Mouse (Mus musculus) cortical plate, adult 2 months (tissue): ENCODE data around the gene Ints14.

Source experiments
- CTCF ChIP-seq: fragments of 200-500 bp; IDR thresholded peaks from 2 replicates; pipeline ENCODE4 v1.5.1; 2011; ENCODE audit warnings: mild to moderate bottlenecking, control low read depth, low read length; ENCODE audit not compliant: insufficient read depth; ENCODE audit errors: extremely low read depth
- POLR2A ChIP-seq: fragments of 200-500 bp; IDR thresholded peaks from 2 replicates; pipeline ENCODE4 v1.6.1; 2011; ENCODE audit warnings: mild to moderate bottlenecking, low read length, control low read depth; ENCODE audit not compliant: insufficient read depth; ENCODE audit errors: extremely low read depth

GRCm38 (mm10) chr9:64925771-64926170 is 34.9 kb upstream of the Ints14 start:
- TF ChIP-seq CTCF = no peak
- TF ChIP-seq POLR2A = no peak
